Mouse (Mus musculus) small intestine, adult 2 months (tissue): ENCODE data around the gene Pkd1. TPM values are rescaled to one million over a fixed set of nuclear protein-coding genes. Genes with fewer than 3 reads are reported as not detected.

Experiments
- H3K27ac ChIP-seq: fragments of 200-500 bp; 2 replicates; pipeline ENCODE4 v1.5.1; 2012; ENCODE audit warnings: low read depth, low read length, control low read depth, inconsistent platforms; ENCODE audit not compliant: insufficient read depth
- H3K27me3 ChIP-seq: fragments of 200-500 bp; 2 replicates; pipeline ENCODE4 v1.6.1; 2012; ENCODE audit warnings: mild to moderate bottlenecking, moderate library complexity, low read length, inconsistent platforms; ENCODE audit not compliant: control insufficient read depth, insufficient read depth
- H3K36me3 ChIP-seq: fragments of 200-500 bp; 2 replicates; pipeline ENCODE4 v1.6.1; 2012; ENCODE audit warnings: mild to moderate bottlenecking, low read length, control low read depth, inconsistent platforms; ENCODE audit not compliant: control insufficient read depth, insufficient read depth
- H3K4me1 ChIP-seq: fragments of 200-500 bp; 2 replicates; pipeline ENCODE4 v1.6.1; 2012; ENCODE audit warnings: low read length, inconsistent platforms, mixed read lengths; ENCODE audit not compliant: control insufficient read depth, insufficient read depth, insufficient read length
- H3K4me3 ChIP-seq: fragments of 200-500 bp; 2 replicates; pipeline ENCODE4 v1.5.1; 2012; ENCODE audit warnings: low read depth, mild to moderate bottlenecking, control low read depth, inconsistent platforms, low read length, moderate library complexity
- CTCF ChIP-seq: fragments of 200-500 bp; IDR thresholded peaks from 2 replicates; pipeline ENCODE4 v1.5.1; 2012; ENCODE audit warnings: low read depth, mild to moderate bottlenecking, control low read depth, inconsistent platforms, low read length, moderate library complexity, mixed read lengths; ENCODE audit not compliant: insufficient replicate concordance, insufficient read length; ENCODE audit errors: extremely low read depth
- POLR2A ChIP-seq: fragments of 200-500 bp; IDR thresholded peaks from 2 replicates; pipeline ENCODE4 v1.6.1; 2012; ENCODE audit warnings: low read depth, mild to moderate bottlenecking, control low read depth, inconsistent platforms, low read length, moderate library complexity
- whole genome bisulfite sequencing: fragments of 180-500 bp; shearing (Covaris S2); methylation state at CpG from one replicate; pipeline ENCODE4 v1.1.7; 2018; 5-methylcytosine and 5-hydroxymethylcytosine counted together
- polyA plus RNA-seq: library from polyadenylated mRNA; depleted of rRNA; stranded (reverse); fragments of >200 nt; gene quantifications from 2 replicates; pipeline ENCODE4 v1.2.3, GENCODE M21; 2012; rRNA removed

Gene Pkd1
- polyA plus RNA-seq, 1 experiment = 31.9 TPM

DNA sequence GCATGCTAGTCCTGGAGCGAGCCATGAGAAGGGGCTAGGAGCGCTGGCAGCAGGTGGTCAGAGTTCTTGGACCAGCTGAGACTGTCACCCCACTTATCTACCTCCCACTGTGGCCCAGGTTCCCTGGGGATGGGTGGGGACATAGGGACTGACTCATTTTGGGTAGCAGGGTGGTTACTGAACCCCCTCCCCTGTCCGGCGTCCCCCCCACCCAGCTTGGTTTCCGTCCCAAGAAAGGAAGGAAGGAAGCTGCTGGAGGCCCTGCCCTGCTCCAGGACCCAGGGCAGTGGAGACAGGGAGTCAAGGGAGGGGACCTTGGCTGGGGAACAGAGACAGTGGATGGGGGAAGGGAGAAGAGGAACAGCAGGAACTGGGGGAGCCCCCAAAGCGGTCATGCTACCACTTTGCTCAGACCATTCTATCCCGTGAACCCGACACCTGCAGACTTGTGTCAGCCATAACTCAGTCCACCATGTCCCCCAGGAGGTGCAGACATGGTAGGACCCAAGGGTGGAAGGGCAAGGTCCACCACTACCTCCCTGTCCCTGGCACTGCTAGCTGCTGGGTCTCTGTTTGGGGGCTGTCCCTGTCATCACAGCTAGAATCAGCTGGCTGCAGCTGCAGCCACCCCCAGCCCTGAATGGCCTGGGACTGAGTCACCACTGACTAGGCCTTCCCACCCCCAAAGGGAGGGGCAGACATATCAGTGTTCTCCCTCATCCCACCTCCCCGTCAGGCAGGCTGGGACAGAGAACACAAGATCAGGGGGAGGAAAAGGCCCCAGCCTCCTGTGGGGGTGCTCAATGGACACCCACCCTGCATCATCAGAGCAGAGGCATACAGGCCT is 95.5 kb downstream of the Pkd1 start:
- H3K36me3 ChIP-seq = 0 out of 2 replicates have a peak, but pooled peaks cover 1% of the 10 kb centered on the region
- 82% methylated on average over 9 of the region's 9 CpGs for WGBS
- peak overlapping the region; percentile 33 for H3K4me3 ChIP-seq
- peaks cover 8% of the 10 kb centered on the region; the same call in 1 of the 2 replicates for H3K4me1 ChIP-seq
- H3K27me3 ChIP-seq = peaks cover 6% of the 10 kb centered on the region
- no peak for TF ChIP-seq CTCF
- no peak for TF ChIP-seq POLR2A
- peak overlapping the region; percentile 85 for H3K27ac ChIP-seq

- Histone ChIP-seq H3K27ac (peak overlapping the region; percentile 85), H3K36me3 (0 out of 2 replicates have a peak, but pooled peaks cover 1% of the 10 kb centered on the region)
Measured at GRCm38 (mm10) chr17:24645916-24646315, 96.3 kb downstream of the Pkd1 start.

More at GRCm38 (mm10) chr17:24645916-24646315, 96.3 kb downstream of the Pkd1 start:
- H3K4me3 ChIP-seq = no peak overlapping the region
- H3K27me3 ChIP-seq = peaks cover 11% of the 10 kb centered on the region
- peaks cover 8% of the 10 kb centered on the region; the same call in 1 of the 2 replicates for H3K4me1 ChIP-seq
- WGBS = 82% methylated on average over 3 of the region's 3 CpGs
- no peak for TF ChIP-seq POLR2A

Other genes with a start within 250 kb of the Pkd1 start
- 0.01 TPM in 1 of 2 replicates, not detected in the other for gene Abca17, start 198.8 kb upstream of the Pkd1 start, polyA plus RNA-seq
- gene Abca3, start 197.9 kb upstream of the Pkd1 start, polyA plus RNA-seq = 14.2 and 37.0 TPM in 2 replicates
- 44.2 and 76.7 TPM in 2 replicates for gene Rnps1, start 135.3 kb upstream of the Pkd1 start, polyA plus RNA-seq
- 52.7 and 97.7 TPM in 2 replicates for gene Eci1, start 123.2 kb upstream of the Pkd1 start, polyA plus RNA-seq
- gene Dnase1l2, start 106.7 kb upstream of the Pkd1 start, polyA plus RNA-seq = 2.9 and 4.8 TPM in 2 replicates
- 52.9 and 74.5 TPM in 2 replicates for gene E4f1, start 79.5 kb upstream of the Pkd1 start, polyA plus RNA-seq
- gene Pgp, start 79.4 kb upstream of the Pkd1 start, polyA plus RNA-seq = 130 and 178 TPM in 2 replicates
- gene Bricd5, start 76.0 kb upstream of the Pkd1 start, polyA plus RNA-seq = 0.77 and 2.3 TPM in 2 replicates
- 16.9 and 33.7 TPM in 2 replicates for gene Mlst8, start 70.8 kb upstream of the Pkd1 start, polyA plus RNA-seq
- gene Caskin1, start 61.2 kb upstream of the Pkd1 start, polyA plus RNA-seq = 0.50 and 0.77 TPM in 2 replicates
- gene Traf7, start 21.9 kb upstream of the Pkd1 start, polyA plus RNA-seq = 75.8 and 113 TPM in 2 replicates
- 1.2 and 6.1 TPM in 2 replicates for gene Rab26, start 15.6 kb upstream of the Pkd1 start, polyA plus RNA-seq
- 52.8 and 83.5 TPM in 2 replicates for gene Tsc2, start 82.8 kb downstream of the Pkd1 start, polyA plus RNA-seq
- 6.0 and 7.2 TPM in 2 replicates for gene Nthl1, start 82.8 kb downstream of the Pkd1 start, polyA plus RNA-seq
- gene Slc9a3r2, start 100.5 kb downstream of the Pkd1 start, polyA plus RNA-seq = 35.6 and 44.9 TPM in 2 replicates
- gene Npw, start 108.6 kb downstream of the Pkd1 start, polyA plus RNA-seq = 2.0 and 6.5 TPM in 2 replicates
- gene Zfp598, start 119.9 kb downstream of the Pkd1 start, polyA plus RNA-seq = 41.1 and 85.8 TPM in 2 replicates
- gene Syngr3, start 140.1 kb downstream of the Pkd1 start, polyA plus RNA-seq = 1.2 and 1.3 TPM in 2 replicates
- 22.8 and 35.9 TPM in 2 replicates for gene Gfer, start 146.3 kb downstream of the Pkd1 start, polyA plus RNA-seq
- 57.7 and 115 TPM in 2 replicates for gene Noxo1, start 146.4 kb downstream of the Pkd1 start, polyA plus RNA-seq
- gene Tbl3, start 157.8 kb downstream of the Pkd1 start, polyA plus RNA-seq = 26.0 and 49.6 TPM in 2 replicates
- gene Rnf151, start 168.2 kb downstream of the Pkd1 start, polyA plus RNA-seq = 0.19 TPM in 1 of 2 replicates, not detected in the other
- gene Rps2, start 168.3 kb downstream of the Pkd1 start, polyA plus RNA-seq = 1,627 and 2,207 TPM in 2 replicates
- gene Ndufb10, start 174.6 kb downstream of the Pkd1 start, polyA plus RNA-seq = 384 and 403 TPM in 2 replicates
- 0.11 and 0.19 TPM in 2 replicates for gene Rpl3l, start 178.0 kb downstream of the Pkd1 start, polyA plus RNA-seq
- 29.5 and 54.2 TPM in 2 replicates for gene Msrb1, start 186.8 kb downstream of the Pkd1 start, polyA plus RNA-seq
- gene Hs3st6, start 203.2 kb downstream of the Pkd1 start, polyA plus RNA-seq = 1.7 and 2.8 TPM in 2 replicates